Mouse (Mus musculus) hindbrain, embryonic 14.5 days (tissue): Measurements from ENCODE around the gene Fam160a1. TPM values are rescaled to one million over a fixed set of nuclear protein-coding genes. Genes with fewer than 3 reads are reported as not detected.

Experiments
- ATAC-seq: fragments of 200-750 bp; cut with Nextera tagmentation; 2 replicates; pipeline ENCODE4 v1.8.0; 2017; ENCODE audit warnings: moderate number of reproducible peaks, mild to moderate bottlenecking, moderate TSS enrichment, moderate library complexity; ENCODE audit not compliant: low FRiP score
- DNase-seq: peaks from one replicate; pipeline ENCODE4 v3.0.0-alpha.2; 2015; ENCODE audit warnings: low spot score
- H3K27ac ChIP-seq: fragments of 300-500 bp; sonication (generic); 2 replicates; pipeline ENCODE4 v1.5.1; 2014; ENCODE audit warnings: mild to moderate bottlenecking, moderate library complexity
- H3K27me3 ChIP-seq: fragments of 300-500 bp; sonication (generic); 2 replicates; pipeline ENCODE4 v1.6.1; 2014; ENCODE audit warnings: mild to moderate bottlenecking, low read length, mixed read lengths; ENCODE audit not compliant: control insufficient read depth, insufficient read depth
- H3K36me3 ChIP-seq: fragments of 300-500 bp; sonication (generic); replicated peaks from 2 replicates; pipeline ENCODE4 v1.6.1; 2014; ENCODE audit not compliant: control insufficient read depth, insufficient read depth
- H3K4me1 ChIP-seq: fragments of 300-500 bp; sonication (generic); replicated peaks from 2 replicates; pipeline ENCODE4 v1.6.1; 2014; ENCODE audit warnings: antibody characterized with exemption, low read length, mixed read lengths; ENCODE audit not compliant: control insufficient read depth, insufficient read depth
- H3K4me2 ChIP-seq: fragments of 300-500 bp; sonication (generic); replicated peaks from 2 replicates; pipeline ENCODE4 v1.6.1; 2014; ENCODE audit warnings: mild to moderate bottlenecking, moderate library complexity
- H3K4me3 ChIP-seq: fragments of 300-500 bp; sonication (generic); replicated peaks from 2 replicates; pipeline ENCODE4 v1.5.1; 2014; ENCODE audit warnings: mild to moderate bottlenecking, low read length
- H3K9ac ChIP-seq: fragments of 300-500 bp; sonication (generic); 2 replicates; pipeline ENCODE4 v1.6.1; 2014
- H3K9me3 ChIP-seq: fragments of 300-500 bp; sonication (generic); 2 replicates; pipeline ENCODE4 v1.6.1; 2016; ENCODE audit warnings: low read length; ENCODE audit not compliant: control insufficient read depth
- WGBS: fragments of 180-500 bp; shearing (Covaris S2); extraction: QIAGEN DNeasy Blood & Tissue Kit; methylation state at CpG from one replicate; pipeline ENCODE4 v1.1.7; 2014; 5-methylcytosine and 5-hydroxymethylcytosine counted together
- polyA plus RNA-seq: library from polyadenylated mRNA; unstranded; fragments of >200 nt; fragmentation: Nextera tagmentation; extraction: Ambion mirVana; gene quantifications from 2 replicates; pipeline ENCODE4 v1.2.1, GENCODE M21; 2014

The Fam160a1 gene
- polyA plus RNA-seq, 1 experiment from 2014 or later: 0.37 TPM

DNA sequence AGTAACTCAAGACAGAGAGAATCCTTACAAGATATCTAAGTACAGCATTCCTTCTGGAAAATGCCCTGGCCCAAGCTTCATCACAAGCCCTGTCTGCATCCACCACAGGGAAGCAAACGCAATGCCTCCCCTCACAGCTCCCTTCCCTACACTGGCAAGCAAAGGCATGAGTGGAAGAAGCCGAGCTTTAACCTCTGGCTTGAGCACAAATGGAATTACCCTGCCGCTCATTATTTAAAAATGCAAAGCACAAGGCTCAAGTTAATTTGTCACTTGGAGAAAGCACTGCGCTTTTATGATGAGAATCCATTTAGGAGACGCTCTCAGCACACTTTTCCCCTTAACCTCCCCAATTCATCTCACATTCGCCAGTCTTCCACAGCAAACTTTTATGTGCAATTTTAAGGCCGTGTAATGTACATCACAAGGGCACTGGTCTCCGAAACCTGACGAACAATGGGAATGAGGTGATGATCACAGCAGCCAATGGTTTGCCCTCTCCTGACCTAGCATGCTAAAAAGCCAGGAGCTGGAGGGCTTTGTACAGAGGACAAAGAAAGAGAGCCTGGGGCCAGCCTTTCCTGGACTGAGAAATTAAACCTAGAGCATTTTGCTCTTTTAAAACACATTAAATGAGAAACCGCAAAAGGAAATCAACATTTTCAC is 15.5 kb upstream of the Fam160a1 start:
- Histone ChIP-seq H3K9me3 (no peaks in the 10 kb centered on the region), H3K4me3 (no peak overlapping the region), H3K4me1 (peaks cover 7% of the 10 kb centered on the region), H3K4me2 (no peak overlapping the region), H3K9ac (no peak overlapping the region), H3K27ac (no peak overlapping the region), H3K27me3 (no peaks in the 10 kb centered on the region), H3K36me3 (no peaks in the 10 kb centered on the region)
- no peak for DNase-seq
- WGBS: 42% methylated on average over 10 of the region's 10 CpGs
- ATAC-seq: no peak

- no peak for ATAC-seq
- no peak overlapping the region for H3K4me2 ChIP-seq
- H3K9me3 ChIP-seq: no peaks in the 10 kb centered on the region
- no peak overlapping the region for H3K9ac ChIP-seq
- H3K36me3 ChIP-seq: no peaks in the 10 kb centered on the region
- WGBS: 76% methylated on average over 1 of the region's 1 CpGs
- H3K4me1 ChIP-seq: peaks cover 7% of the 10 kb centered on the region
- no peaks in the 10 kb centered on the region for H3K27me3 ChIP-seq
- no peak overlapping the region for H3K27ac ChIP-seq
- H3K4me3 ChIP-seq: no peak overlapping the region
- DNase-seq: no peak
These were observed 14.7 kb upstream of the Fam160a1 start for GRCm38 (mm10) chr3:85831785-85832184.

- 71% methylated on average over 4 of the region's 4 CpGs for WGBS
- no peak overlapping the region for H3K4me3 ChIP-seq
- ATAC-seq (no peak), DNase-seq (no peak)
- peaks cover 7% of the 10 kb centered on the region for H3K4me1 ChIP-seq
- H3K9ac ChIP-seq: no peak overlapping the region
- H3K27me3 ChIP-seq: no peaks in the 10 kb centered on the region
- no peaks in the 10 kb centered on the region for H3K36me3 ChIP-seq
- H3K4me2 ChIP-seq: no peak overlapping the region
- H3K27ac ChIP-seq: no peak overlapping the region
- no peaks in the 10 kb centered on the region for H3K9me3 ChIP-seq
These were observed 12.0 kb upstream of the Fam160a1 start for GRCm38 (mm10) chr3:85829047-85829446.

GRCm38 (mm10) chr3:85827815-85828214 is 10.7 kb upstream of the Fam160a1 start:
- DNase-seq (no peak), ATAC-seq (no peak)
- no peak overlapping the region for H3K9ac ChIP-seq
- H3K27me3 ChIP-seq: no peaks in the 10 kb centered on the region
- H3K9me3 ChIP-seq: no peaks in the 10 kb centered on the region
- no peak overlapping the region for H3K4me2 ChIP-seq
- H3K4me3 ChIP-seq: no peak overlapping the region
- H3K36me3 ChIP-seq: no peaks in the 10 kb centered on the region
- no peak overlapping the region for H3K27ac ChIP-seq
- 59% methylated on average over 6 of the region's 6 CpGs for WGBS
- H3K4me1 ChIP-seq: peaks cover 6% of the 10 kb centered on the region

- 0 out of 2 replicates have a peak, but pooled peaks cover under 1% of the 10 kb centered on the region for H3K4me1 ChIP-seq
- no peak for ATAC-seq
- H3K27me3 ChIP-seq: no peaks in the 10 kb centered on the region
- no peak overlapping the region for H3K4me2 ChIP-seq
- H3K27ac ChIP-seq: no peak overlapping the region
- no peak overlapping the region for H3K9ac ChIP-seq
- WGBS: 79% methylated on average over 4 of the region's 4 CpGs
- H3K36me3 ChIP-seq: no peaks in the 10 kb centered on the region
- DNase-seq: no peak
- no peak overlapping the region for H3K4me3 ChIP-seq
- no peaks in the 10 kb centered on the region for H3K9me3 ChIP-seq
These were observed 10.2 kb upstream of the Fam160a1 start for GRCm38 (mm10) chr3:85827283-85827682.

GRCm38 (mm10) chr3:85820839-85821548 is 3.9 kb upstream of the Fam160a1 start:
- H3K36me3 ChIP-seq: no peaks in the 10 kb centered on the region
- DNase-seq: peak; percentile 28
- H3K4me3 ChIP-seq: no peak overlapping the region
- H3K27ac ChIP-seq: peak overlapping the region; percentile 32; the same call in 1 of the 2 replicates
- 56% methylated on average over 15 of the region's 15 CpGs for WGBS
- no peak overlapping the region for H3K9ac ChIP-seq
- no peaks in the 10 kb centered on the region for H3K27me3 ChIP-seq
- H3K9me3 ChIP-seq: no peaks in the 10 kb centered on the region
- 0 out of 2 replicates have a peak overlapping the region, but pooled peaks have one; percentile 6 for H3K4me2 ChIP-seq
- no peak for ATAC-seq
- H3K4me1 ChIP-seq: no peaks in the 10 kb centered on the region; the same call in 1 of the 2 replicates

- Histone ChIP-seq H3K9ac (no peak overlapping the region), H3K4me2 (no peak overlapping the region), H3K27me3 (no peaks in the 10 kb centered on the region), H3K36me3 (no peaks in the 10 kb centered on the region), H3K4me3 (no peak overlapping the region), H3K4me1 (no peaks in the 10 kb centered on the region; the same call in 1 of the 2 replicates), H3K9me3 (no peaks in the 10 kb centered on the region), H3K27ac (no peak overlapping the region)
- ATAC-seq (no peak), DNase-seq (no peak)
- 82% methylated on average over 3 of the region's 3 CpGs for WGBS
These were observed 2.2 kb upstream of the Fam160a1 start for GRCm38 (mm10) chr3:85819319-85819718.

- H3K4me1 ChIP-seq: no peaks in the 10 kb centered on the region
- H3K36me3 ChIP-seq: no peaks in the 10 kb centered on the region
- no peaks in the 10 kb centered on the region for H3K27me3 ChIP-seq
- no peak overlapping the region for H3K4me2 ChIP-seq
- 74% methylated on average over 7 of the region's 7 CpGs for WGBS
- DNase-seq (no peak), ATAC-seq (no peak)
- H3K27ac ChIP-seq: no peak overlapping the region
- H3K4me3 ChIP-seq: no peak overlapping the region
- no peaks in the 10 kb centered on the region for H3K9me3 ChIP-seq
- H3K9ac ChIP-seq: no peak overlapping the region
These were observed 2.9 kb downstream of the Fam160a1 start for GRCm38 (mm10) chr3:85814241-85814640.

GRCm38 (mm10) chr3:85813101-85814014 is 3.7 kb downstream of the Fam160a1 start:
- no peaks in the 10 kb centered on the region for H3K27me3 ChIP-seq
- no peak for ATAC-seq
- no peak for DNase-seq
- WGBS: 77% methylated on average over 4 of the region's 4 CpGs
- no peaks in the 10 kb centered on the region for H3K36me3 ChIP-seq
- H3K9me3 ChIP-seq: no peaks in the 10 kb centered on the region
- H3K9ac ChIP-seq: no peak overlapping the region
- H3K4me1 ChIP-seq: no peaks in the 10 kb centered on the region
- H3K4me2 ChIP-seq: no peak overlapping the region
- H3K27ac ChIP-seq: no peak overlapping the region
- no peak overlapping the region for H3K4me3 ChIP-seq
